25 mouse cellular contexts compared by ENCODE assay signal in genomic region chrX:152764171-152764570, GRCm38 (mm10). TPM values are rescaled to one million over a fixed set of nuclear protein-coding genes. Genes with fewer than 3 reads are reported as not detected.
DNase-seq lines count a peak whose midpoint lies in the region; ATAC-seq and TF ChIP-seq lines count a peak whose summit lies in the region.
"Had no signal": no experiment of that assay in that cellular context is flagged by ENCODE, and none has a peak within 500 bp of the region (broad histone marks: within the 10 kb centered on the region; RNA-seq: fewer than 3 reads in every experiment).

No protein-coding gene starts in this region.

- WGBS in kidney, postnatal 0 days, result 40% methylated on average over 2 of the region's 2 CpGs
- WGBS in lung, postnatal 0 days, result 36% methylated on average over 2 of the region's 2 CpGs
- 40% methylated on average over 2 of the region's 2 CpGs for WGBS in lung, adult 2 months
- 41% methylated on average over 2 of the region's 2 CpGs for WGBS in heart, embryonic 11.5 days (ENCODE audit: insufficient replicate concordance)

- H3K4me2 ChIP-seq in kidney, postnatal 0 days (ENCODE audit: low read length), result no peak overlapping the region
- H3K4me2 ChIP-seq in lung, postnatal 0 days (replicated peaks; ENCODE audit: low read depth, low read length), result no peak overlapping the region
- no peak overlapping the region for H3K4me2 ChIP-seq in heart, embryonic 11.5 days
- H3K4me2 ChIP-seq: embryonic facial prominence, embryonic 13.5 days; forebrain, embryonic 13.5 days; hindbrain, embryonic 12.5 days; hindbrain, embryonic 15.5 days had no signal

- DNase-seq in kidney, postnatal 0 days (ENCODE audit: low spot score), result peak; percentile 15
- DNase-seq in kidney, postnatal 10 days, result no peak
- peak; percentile 28 for DNase-seq in lung, postnatal 0 days (ENCODE audit: low spot score)
- DNase-seq in lung, adult 2 months, result no peak
- peak; percentile 78 for DNase-seq in R1 (ENCODE audit: low read depth, low spot score)
- no peak for DNase-seq in spleen, postnatal 36 days (ENCODE audit: low spot score in 2 of 2)
- DNase-seq: adrenal gland, postnatal 10 days; adrenal gland, postnatal 36 days; B cell, adult 2 months; cerebellum, adult 18-20 months; cerebellum, adult 9-10 months; cerebellum, postnatal 14 days; gastrocnemius, postnatal 10 days; gastrocnemius, postnatal 36 days; heart, adult 2 months had no signal

- H3K9ac ChIP-seq in kidney, postnatal 0 days (ENCODE audit: low read depth, low read length), result no peak overlapping the region
- H3K9ac ChIP-seq in lung, postnatal 0 days (replicated peaks; ENCODE audit: low read depth), result no peak overlapping the region
- no peak overlapping the region for H3K9ac ChIP-seq in heart, embryonic 11.5 days (ENCODE audit: low read depth, low read length)
- H3K9ac ChIP-seq: embryonic facial prominence, embryonic 13.5 days; forebrain, embryonic 13.5 days; hindbrain, embryonic 12.5 days; hindbrain, embryonic 15.5 days had no signal

- TF ChIP-seq EP300 in lung, postnatal 0 days (IDR thresholded peaks at IDR 0.05), result no peak

- H3K27me3 ChIP-seq in kidney, postnatal 0 days (ENCODE audit: insufficient read depth, low read length), result no peaks in the 10 kb centered on the region
- H3K27me3 ChIP-seq in lung, postnatal 0 days (replicated peaks; ENCODE audit: insufficient read depth, low read length), result no peaks in the 10 kb centered on the region
- H3K27me3 ChIP-seq in heart, embryonic 11.5 days (ENCODE audit: control insufficient read depth, insufficient read depth, low read length), result peaks cover 7% of the 10 kb centered on the region
- H3K27me3 ChIP-seq: CH12.LX had no signal

- H3K4me1 ChIP-seq in kidney, postnatal 0 days (replicated peaks; ENCODE audit: insufficient read depth, low read length), result no peaks in the 10 kb centered on the region
- no peaks in the 10 kb centered on the region for H3K4me1 ChIP-seq in lung, postnatal 0 days (ENCODE audit: insufficient read depth, low read depth, low read length)
- no peaks in the 10 kb centered on the region; the same call in none of the 2 replicates for H3K4me1 ChIP-seq in lung, adult 2 months (ENCODE audit: control insufficient read depth, insufficient read depth, low read length)
- H3K4me1 ChIP-seq in heart, embryonic 11.5 days (ENCODE audit: control insufficient read depth, insufficient read depth, low read length), result no peaks in the 10 kb centered on the region; the same call in 1 of the 2 replicates
- H3K4me1 ChIP-seq: embryonic facial prominence, embryonic 13.5 days; forebrain, embryonic 13.5 days; heart, embryonic 10.5 days; hindbrain, embryonic 12.5 days had no signal

- TF ChIP-seq CTCF in kidney, postnatal 0 days (IDR thresholded peaks at IDR 0.05; ENCODE audit: low read depth), result no peak
- no peak for TF ChIP-seq CTCF in lung, postnatal 0 days (IDR thresholded peaks at IDR 0.05)
- TF ChIP-seq CTCF in lung, adult 2 months (IDR thresholded peaks at IDR 0.05; ENCODE audit: insufficient read depth, low read length), result no peak

- no peaks in the 10 kb centered on the region for H3K36me3 ChIP-seq in kidney, postnatal 0 days (ENCODE audit: insufficient read depth, low read length)
- no peaks in the 10 kb centered on the region for H3K36me3 ChIP-seq in lung, postnatal 0 days (ENCODE audit: insufficient read depth, low read length)
- H3K36me3 ChIP-seq in heart, embryonic 11.5 days (ENCODE audit: control insufficient read depth, insufficient read depth, low read length), result no peaks in the 10 kb centered on the region
- H3K36me3 ChIP-seq: embryonic facial prominence, embryonic 13.5 days; forebrain, embryonic 10.5 days; heart, embryonic 10.5 days; hindbrain, embryonic 12.5 days; hindbrain, embryonic 15.5 days had no signal

- ATAC-seq in kidney, postnatal 0 days (replicated peaks; ENCODE audit: low FRiP score, low read depth), result no peak
- no peak for ATAC-seq in lung, postnatal 0 days
- ATAC-seq in heart, embryonic 11.5 days (replicated peaks; ENCODE audit: insufficient number of reproducible peaks, low FRiP score, low TSS enrichment), result no peak
- ATAC-seq: forebrain, embryonic 13.5 days; forebrain, embryonic 16.5 days had no signal

- H3K9me3 ChIP-seq in kidney, postnatal 0 days (replicated peaks; ENCODE audit: low read length), result no peaks in the 10 kb centered on the region
- H3K9me3 ChIP-seq in lung, postnatal 0 days (ENCODE audit: low read length), result no peaks in the 10 kb centered on the region
- no peaks in the 10 kb centered on the region for H3K9me3 ChIP-seq in heart, embryonic 11.5 days (replicated peaks; ENCODE audit: control insufficient read depth, low read length)
- H3K9me3 ChIP-seq: embryonic facial prominence, embryonic 13.5 days; forebrain, embryonic 13.5 days; heart, embryonic 10.5 days; hindbrain, embryonic 12.5 days; hindbrain, embryonic 15.5 days had no signal

- TF ChIP-seq POLR2A in lung, adult 2 months (IDR thresholded peaks at IDR 0.05; ENCODE audit: borderline replicate concordance, extremely low read depth, low read depth, low read length), result no peak

- no peak overlapping the region for H3K27ac ChIP-seq in kidney, postnatal 0 days
- no peak overlapping the region for H3K27ac ChIP-seq in lung, postnatal 0 days (ENCODE audit: low read length)
- H3K27ac ChIP-seq in heart, embryonic 11.5 days (ENCODE audit: low read depth, low read length), result no peak overlapping the region
- H3K27ac ChIP-seq: embryonic facial prominence, embryonic 13.5 days; forebrain, embryonic 10.5 days; forebrain, embryonic 13.5 days; heart, adult 2 months; heart, embryonic 10.5 days; hindbrain, embryonic 12.5 days; hindbrain, embryonic 15.5 days had no signal

- no peak overlapping the region for H3K4me3 ChIP-seq in kidney, postnatal 0 days (replicated peaks; ENCODE audit: low read depth, low read length)
- H3K4me3 ChIP-seq in lung, postnatal 0 days (ENCODE audit: low read depth, low read length), result no peak overlapping the region
- no peak overlapping the region for H3K4me3 ChIP-seq in lung, adult 2 months (replicated peaks; ENCODE audit: extremely low read depth, low read depth, low read length)
- no peak overlapping the region for H3K4me3 ChIP-seq in heart, embryonic 11.5 days (ENCODE audit: low read depth, low read length)
- H3K4me3 ChIP-seq: embryonic facial prominence, embryonic 13.5 days; forebrain, embryonic 10.5 days; forebrain, embryonic 13.5 days; heart, adult 2 months; heart, embryonic 10.5 days; hindbrain, embryonic 12.5 days; hindbrain, embryonic 15.5 days had no signal

RNA-seq across cellular contexts. Expression of gene Shroom2, which starts 5.1 kb away (rescaled TPM):
- polyA plus RNA-seq in kidney, postnatal 0 days (2015; fragmentation: Nextera tagmentation; extraction: Ambion mirVana), result 5.9 and 6.0 TPM in 2 replicates
- polyA plus RNA-seq in lung, postnatal 0 days (2015; fragmentation: Nextera tagmentation; extraction: Ambion mirVana), result 5.0 and 5.8 TPM in 2 replicates
- 4.8 and 5.2 TPM in 2 replicates for polyA plus RNA-seq in lung, adult 2 months (2012; rRNA removed)
- 5.8 and 7.3 TPM in 2 replicates for polyA plus RNA-seq in heart, embryonic 11.5 days (2014; fragmentation: Nextera tagmentation; extraction: Ambion mirVana)

RNA-seq across cellular contexts. Expression of gene Gpr143, which starts 17.6 kb away (rescaled TPM):
- polyA plus RNA-seq in kidney, postnatal 0 days (2015; fragmentation: Nextera tagmentation; extraction: Ambion mirVana), result 0.09 and 0.32 TPM in 2 replicates
- polyA plus RNA-seq in lung, postnatal 0 days (2015; fragmentation: Nextera tagmentation; extraction: Ambion mirVana), result 0.08 and 0.12 TPM in 2 replicates
- polyA plus RNA-seq in lung, adult 2 months (2012; rRNA removed), result 0.35 and 0.51 TPM in 2 replicates
- polyA plus RNA-seq in heart, embryonic 11.5 days (2014; fragmentation: Nextera tagmentation; extraction: Ambion mirVana), result 0.19 TPM in 1 of 2 replicates, not detected in the other
- polyA plus RNA-seq: forebrain, embryonic 13.5 days; forebrain, embryonic 16.5 days; heart, adult 2 months; heart, embryonic 10.5 days; intestine, embryonic 14.5 days had no signal

Comparison
In these comparisons a context has a peak if more than half of its experiments do, and no peak if none do; other contexts are left out.
1. DNase-seq: peak in kidney, postnatal 0 days (single experiment), lung, postnatal 0 days (single experiment) and R1 (single experiment); none in kidney, postnatal 10 days (single experiment), lung, adult 2 months (single experiment) and spleen, postnatal 36 days (0 of 2).